Mouse (Mus musculus) heart, embryonic 14.5 days (tissue): ENCODE measurements at regions not wholly inside any gene's neighbourhood (a gene's known extent, or its start where the extent isn't known, plus 50 kb on each side); places are given as distances from the start of the nearest gene placed in this dataset.

Experiments used
- ATAC-seq: fragments of 200-750 bp; cut with Nextera tagmentation; 2 replicates; pipeline ENCODE4 v1.8.0; 2017; ENCODE audit warnings: low read depth, moderate TSS enrichment; ENCODE audit not compliant: insufficient number of reproducible peaks, insufficient read depth, low FRiP score
- H3K27ac ChIP-seq, 2 experiments: fragments of 200-500 bp in 1 of 2; fragments of 300-500 bp in 1 of 2; sonication (generic) in 1 of 2; replicated peaks in 1 of 2; 2 replicates each; pipeline ENCODE4 v1.5.1; 2012 to 2014; ENCODE audit warnings: low read depth in 2 of 2, low read length in 2 of 2, control low read depth in 1 of 2, mild to moderate bottlenecking in 1 of 2, mixed read lengths in 1 of 2; ENCODE audit not compliant: control insufficient read depth in 1 of 2, insufficient read depth in 1 of 2
- H3K27me3 ChIP-seq: fragments of 300-500 bp; sonication (generic); 2 replicates; pipeline ENCODE4 v1.6.1; 2014; ENCODE audit warnings: mild to moderate bottlenecking, low read length, control low read depth; ENCODE audit not compliant: control insufficient read depth, insufficient read depth
- H3K36me3 ChIP-seq: fragments of 300-500 bp; sonication (generic); 2 replicates; pipeline ENCODE4 v1.6.1; 2014; ENCODE audit warnings: mild to moderate bottlenecking, control low read depth, low read length, mixed read lengths; ENCODE audit not compliant: control insufficient read depth, insufficient read depth
- H3K4me1 ChIP-seq, 2 experiments: fragments of 200-500 bp in 1 of 2; fragments of 300-500 bp in 1 of 2; sonication (generic) in 1 of 2; 2 replicates each; pipeline ENCODE4 v1.6.1; 2012 to 2014; ENCODE audit warnings: low read length in 2 of 2, control low read depth in 1 of 2, mixed read lengths in 1 of 2; ENCODE audit not compliant: control insufficient read depth in 2 of 2, insufficient read depth in 2 of 2
- H3K4me2 ChIP-seq: fragments of 300-500 bp; sonication (generic); 2 replicates; pipeline ENCODE4 v1.6.1; 2014; ENCODE audit warnings: mild to moderate bottlenecking, low read length
- H3K4me3 ChIP-seq, 2 experiments: fragments of 200-500 bp in 1 of 2; fragments of 300-500 bp in 1 of 2; sonication (generic) in 1 of 2; 2 replicates each; pipeline ENCODE4 v1.5.1; 2012 to 2014; ENCODE audit warnings: low read length in 2 of 2, mild to moderate bottlenecking in 2 of 2, control low read depth in 1 of 2, low read depth in 1 of 2, moderate library complexity in 1 of 2; ENCODE audit not compliant: control insufficient read depth in 1 of 2, insufficient read depth in 1 of 2
- H3K9ac ChIP-seq: fragments of 300-500 bp; sonication (generic); 2 replicates; pipeline ENCODE4 v1.6.1; 2014; ENCODE audit warnings: mild to moderate bottlenecking, low read length
- H3K9me3 ChIP-seq: fragments of 300-500 bp; sonication (generic); 2 replicates; pipeline ENCODE4 v1.6.1; 2016; ENCODE audit warnings: low read length, control low read depth; ENCODE audit not compliant: control insufficient read depth
- WGBS: fragments of 180-500 bp; shearing (Covaris S2); extraction: QIAGEN DNeasy Blood & Tissue Kit; methylation state at CpG from one replicate; pipeline ENCODE4 v1.1.7; 2014; 5-methylcytosine and 5-hydroxymethylcytosine counted together

- H3K9ac ChIP-seq = no peak overlapping the region
- no peak for ATAC-seq
- WGBS = 89% methylated on average over 2 of the region's 2 CpGs
Measured at GRCm38 (mm10) chr16:19834128-19834527, 74.1 kb downstream of the B3gnt5 start.

GRCm38 (mm10) chr16:19834750-19835149 lies 74.7 kb downstream of the B3gnt5 start:
- Histone ChIP-seq H3K4me3 (no peak overlapping the region), H3K9me3 (no peaks in the 10 kb centered on the region), H3K27me3 (no peaks in the 10 kb centered on the region), H3K27ac (no peak overlapping the region), H3K4me1 (no peaks in the 10 kb centered on the region), H3K36me3 (no peaks in the 10 kb centered on the region), H3K9ac (no peak overlapping the region), H3K4me2 (no peak overlapping the region)
- ATAC-seq = no peak
- WGBS = 66% methylated on average over 2 of the region's 2 CpGs

More at GRCm38 (mm10) chr16:19834128-19834527, 74.1 kb downstream of the B3gnt5 start:
- no peak overlapping the region for H3K4me2 ChIP-seq
- no peak overlapping the region for H3K4me3 ChIP-seq
- H3K9me3 ChIP-seq = no peaks in the 10 kb centered on the region
- no peaks in the 10 kb centered on the region for H3K4me1 ChIP-seq
- no peak overlapping the region for H3K27ac ChIP-seq
- no peaks in the 10 kb centered on the region for H3K36me3 ChIP-seq
- no peaks in the 10 kb centered on the region for H3K27me3 ChIP-seq

- Histone ChIP-seq H3K4me2 (no peak overlapping the region), H3K27ac (no peak overlapping the region), H3K36me3 (no peaks in the 10 kb centered on the region), H3K27me3 (no peaks in the 10 kb centered on the region), H3K4me1 (no peaks in the 10 kb centered on the region), H3K9ac (no peak overlapping the region), H3K9me3 (no peaks in the 10 kb centered on the region), H3K4me3 (no peak overlapping the region)
- 24% methylated on average over 1 of the region's 1 CpGs for WGBS
- no peak for ATAC-seq
Measured at GRCm38 (mm10) chr16:19839831-19840230, 79.8 kb downstream of the B3gnt5 start.

- Histone ChIP-seq H3K9me3 (no peaks in the 10 kb centered on the region), H3K4me1 (no peaks in the 10 kb centered on the region), H3K4me2 (no peak overlapping the region), H3K9ac (no peak overlapping the region), H3K27ac (no peak overlapping the region), H3K4me3 (no peak overlapping the region), H3K27me3 (no peaks in the 10 kb centered on the region), H3K36me3 (no peaks in the 10 kb centered on the region)
- no peak for ATAC-seq
- WGBS = 40% methylated on average over 3 of the region's 3 CpGs
Measured at GRCm38 (mm10) chr16:19842346-19843025, 82.5 kb downstream of the B3gnt5 start.

GRCm38 (mm10) chr16:19843738-19844137 lies 83.7 kb downstream of the B3gnt5 start:
- Histone ChIP-seq H3K27me3 (no peaks in the 10 kb centered on the region), H3K4me3 (no peak overlapping the region), H3K4me2 (no peak overlapping the region), H3K9me3 (no peaks in the 10 kb centered on the region), H3K4me1 (no peaks in the 10 kb centered on the region), H3K36me3 (no peaks in the 10 kb centered on the region), H3K27ac (no peak overlapping the region), H3K9ac (no peak overlapping the region)
- ATAC-seq = no peak

- H3K36me3 ChIP-seq = no peaks in the 10 kb centered on the region
- no peak overlapping the region for H3K4me3 ChIP-seq
- no peak overlapping the region for H3K27ac ChIP-seq
- WGBS = 27% methylated on average over 1 of the region's 1 CpGs
- no peaks in the 10 kb centered on the region for H3K4me1 ChIP-seq
- peaks cover 5% of the 10 kb centered on the region; the same call in 1 of the 2 replicates for H3K9me3 ChIP-seq
- no peaks in the 10 kb centered on the region for H3K27me3 ChIP-seq
- no peak for ATAC-seq
- no peak overlapping the region for H3K9ac ChIP-seq
- H3K4me2 ChIP-seq = no peak overlapping the region
Measured at GRCm38 (mm10) chr16:19848395-19848794, 88.4 kb downstream of the B3gnt5 start.

GRCm38 (mm10) chr16:19865306-19865705 lies 105.3 kb downstream of the B3gnt5 start:
- no peak for ATAC-seq
- Histone ChIP-seq H3K27me3 (no peaks in the 10 kb centered on the region), H3K4me2 (no peak overlapping the region), H3K27ac (no peak overlapping the region), H3K9me3 (no peaks in the 10 kb centered on the region), H3K36me3 (no peaks in the 10 kb centered on the region), H3K9ac (no peak overlapping the region), H3K4me3 (no peak overlapping the region), H3K4me1 (no peaks in the 10 kb centered on the region)
- 82% methylated on average over 5 of the region's 5 CpGs for WGBS

GRCm38 (mm10) chr16:19865931-19866330 lies 105.9 kb downstream of the B3gnt5 start:
- Histone ChIP-seq H3K4me3 (no peak overlapping the region), H3K4me1 (no peaks in the 10 kb centered on the region), H3K4me2 (no peak overlapping the region), H3K27ac (no peak overlapping the region), H3K36me3 (no peaks in the 10 kb centered on the region), H3K27me3 (no peaks in the 10 kb centered on the region), H3K9ac (no peak overlapping the region), H3K9me3 (no peaks in the 10 kb centered on the region)
- no peak for ATAC-seq
